Mouse (Mus musculus) hindbrain, embryonic 11.5 days (tissue): Measurements from ENCODE around the gene Prpf3. TPM values are rescaled to one million over a fixed set of nuclear protein-coding genes. Genes with fewer than 3 reads are reported as not detected.
"Not testable (repeated sequence)": the region's sequence is repeated elsewhere in the genome, so short reads cannot be mapped to it uniquely, and the experiment has no call there.

Source experiments
- ATAC-seq: fragments of 200-750 bp; cut with Nextera tagmentation; 2 replicates; pipeline ENCODE4 v1.8.0; 2017; ENCODE audit warnings: mild to moderate bottlenecking, moderate TSS enrichment, moderate library complexity; ENCODE audit not compliant: low FRiP score
- DNase-seq: peaks from one replicate; pipeline ENCODE4 v3.0.0-alpha.2; 2015; ENCODE audit warnings: low spot score
- H3K27ac ChIP-seq: fragments of 300-500 bp; sonication (generic); 2 replicates; pipeline ENCODE4 v1.5.1; 2014; ENCODE audit warnings: mild to moderate bottlenecking, low read depth, low read length
- H3K27me3 ChIP-seq: fragments of 300-500 bp; sonication (generic); 2 replicates; pipeline ENCODE4 v1.6.1; 2014; ENCODE audit warnings: mild to moderate bottlenecking, low read length, moderate library complexity, mixed read lengths; ENCODE audit not compliant: control insufficient read depth, insufficient read depth
- H3K36me3 ChIP-seq: fragments of 300-500 bp; sonication (generic); 2 replicates; pipeline ENCODE4 v1.6.1; 2014; ENCODE audit warnings: mild to moderate bottlenecking, low read length, moderate library complexity, mixed read lengths; ENCODE audit not compliant: control insufficient read depth, insufficient read depth
- H3K4me1 ChIP-seq: fragments of 300-500 bp; sonication (generic); replicated peaks from 2 replicates; pipeline ENCODE4 v1.6.1; 2014; ENCODE audit warnings: low read length, mixed read lengths; ENCODE audit not compliant: control insufficient read depth, insufficient read depth
- H3K4me2 ChIP-seq: fragments of 300-500 bp; sonication (generic); replicated peaks from 2 replicates; pipeline ENCODE4 v1.6.1; 2014; ENCODE audit warnings: mild to moderate bottlenecking, low read depth, low read length
- H3K4me3 ChIP-seq: fragments of 300-500 bp; sonication (generic); 2 replicates; pipeline ENCODE4 v1.5.1; 2014; ENCODE audit warnings: low read depth, low read length
- H3K9ac ChIP-seq: fragments of 300-500 bp; sonication (generic); 2 replicates; pipeline ENCODE4 v1.6.1; 2014; ENCODE audit warnings: low read depth, low read length
- H3K9me3 ChIP-seq: fragments of 300-500 bp; sonication (generic); 2 replicates; pipeline ENCODE4 v1.6.1; 2016; ENCODE audit warnings: low read length; ENCODE audit not compliant: control insufficient read depth
- WGBS: fragments of 180-500 bp; shearing (Covaris S2); extraction: QIAGEN DNeasy Blood & Tissue Kit; methylation state at CpG from one replicate; pipeline ENCODE4 v1.1.7; 2014; 5-methylcytosine and 5-hydroxymethylcytosine counted together
- polyA plus RNA-seq: library from polyadenylated mRNA; unstranded; fragments of >200 nt; fragmentation: Nextera tagmentation; extraction: Ambion mirVana; gene quantifications from 2 replicates; pipeline ENCODE4 v1.2.1, GENCODE M21; 2014

Gene Prpf3
- polyA plus RNA-seq, 1 experiment from 2014 or later, result 60.8 TPM

DNA sequence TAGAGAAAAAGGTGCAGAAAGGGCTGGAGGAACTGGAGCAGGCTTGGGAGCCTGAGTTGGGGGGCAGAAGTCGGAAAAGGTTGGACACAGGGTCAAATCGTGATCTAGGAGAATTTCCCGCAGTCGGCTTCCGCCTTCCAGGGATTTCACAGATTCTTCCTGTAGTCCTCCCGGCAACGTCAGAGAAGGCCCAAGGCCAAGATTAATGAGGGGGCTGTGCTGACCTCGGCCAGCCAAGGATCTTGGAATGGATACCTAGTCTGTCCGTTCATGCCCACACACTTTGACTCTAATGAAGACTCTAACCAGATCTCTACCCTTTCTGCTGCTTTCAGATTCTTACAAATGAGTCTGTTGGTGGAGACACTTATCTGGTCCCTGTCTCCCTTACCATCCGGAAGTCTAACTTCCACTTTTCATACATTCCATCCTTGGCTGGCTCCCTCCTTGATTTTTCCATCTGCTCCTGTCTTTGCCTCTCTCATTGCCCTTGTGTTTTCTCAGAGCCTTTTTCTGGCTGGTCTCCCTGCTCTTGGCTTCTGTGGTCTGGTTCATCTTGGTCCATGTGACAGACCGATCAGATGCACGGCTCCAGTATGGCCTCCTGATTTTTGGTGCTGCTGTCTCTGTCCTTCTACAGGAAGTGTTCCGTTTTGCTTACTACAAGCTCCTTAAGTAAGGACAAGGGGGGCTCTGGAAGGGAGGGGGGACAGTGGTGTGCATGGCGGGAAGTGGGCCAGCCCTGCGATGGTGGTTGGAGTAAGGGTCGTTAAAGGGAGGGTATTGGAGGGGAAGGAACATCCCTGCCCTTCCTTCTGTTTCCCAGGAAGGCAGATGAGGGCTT, 38.9 kb upstream of the Prpf3 start:
- ATAC-seq, result 0 out of 2 replicates have a peak, but pooled peaks have one; percentile 2
- no peaks in the 10 kb centered on the region for H3K9me3 ChIP-seq
- peak overlapping the region; percentile 74 for H3K9ac ChIP-seq
- H3K4me3 ChIP-seq, result peak overlapping the region; percentile 70
- WGBS, result 18% methylated on average over 16 of the region's 16 CpGs
- no peaks in the 10 kb centered on the region for H3K36me3 ChIP-seq
- 0 out of 2 replicates have a peak overlapping the region, but pooled peaks have one; percentile 33 for H3K27ac ChIP-seq
- no peaks in the 10 kb centered on the region for H3K4me1 ChIP-seq
- H3K27me3 ChIP-seq, result no peaks in the 10 kb centered on the region
- peak; percentile 51 for DNase-seq
- peak overlapping the region; percentile 93 for H3K4me2 ChIP-seq

DNA sequence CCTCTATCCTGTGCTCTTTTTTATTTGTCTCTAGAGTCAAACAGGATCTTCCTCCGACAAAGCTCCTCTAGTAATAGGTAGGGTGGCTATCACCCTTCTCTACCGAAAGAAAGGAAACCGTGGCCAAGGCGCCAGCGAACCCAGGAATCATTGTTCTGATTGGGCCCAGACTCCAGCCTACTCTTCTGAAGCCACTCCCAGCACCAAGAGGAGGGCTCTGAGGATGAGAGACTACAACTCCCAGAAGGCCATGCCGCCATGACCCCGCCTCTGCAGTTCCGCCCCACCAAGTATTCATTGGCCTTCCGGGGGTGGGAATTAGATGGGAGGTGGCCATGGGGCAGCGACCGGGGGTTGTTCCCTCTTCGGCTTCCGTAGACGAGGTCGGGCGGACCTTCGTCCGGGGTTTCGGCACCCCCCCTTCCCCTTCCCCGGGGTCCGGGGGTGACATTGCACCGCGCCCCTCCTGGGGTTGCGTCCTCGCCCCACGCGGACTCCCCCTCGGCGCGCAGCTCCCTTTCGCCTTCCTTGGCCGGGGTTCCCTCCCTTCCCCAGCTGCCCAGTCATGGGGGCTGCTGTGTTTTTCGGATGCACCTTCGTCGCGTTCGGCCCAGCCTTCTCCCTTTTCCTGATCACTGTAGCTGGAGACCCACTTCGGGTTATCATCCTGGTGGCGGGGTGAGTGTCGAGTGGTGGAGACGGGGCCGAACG, 38.1 kb upstream of the Prpf3 start, which contains the start of gene Aph1a:
Gene Aph1a, plus strand, starts transcription at position 364 of the 711 bp plus-strand sequence.
- not testable (repeated sequence) for H3K4me1 ChIP-seq, H3K36me3 ChIP-seq, H3K9me3 ChIP-seq, H3K27me3 ChIP-seq
- H3K4me2 ChIP-seq, result peak within 1 kb of the TSS; percentile 93
- DNase-seq (peak; percentile 95), ATAC-seq (peak; percentile 97)
- peak within 1 kb of the TSS; percentile 70 for H3K4me3 ChIP-seq
- H3K9ac ChIP-seq, result peak within 1 kb of the TSS; percentile 74
- 0 out of 2 replicates have a peak within 1 kb of the TSS, but pooled peaks have one; percentile 33 for H3K27ac ChIP-seq
- WGBS, result under 1% methylated on average over 25 of the region's 43 CpGs

DNA sequence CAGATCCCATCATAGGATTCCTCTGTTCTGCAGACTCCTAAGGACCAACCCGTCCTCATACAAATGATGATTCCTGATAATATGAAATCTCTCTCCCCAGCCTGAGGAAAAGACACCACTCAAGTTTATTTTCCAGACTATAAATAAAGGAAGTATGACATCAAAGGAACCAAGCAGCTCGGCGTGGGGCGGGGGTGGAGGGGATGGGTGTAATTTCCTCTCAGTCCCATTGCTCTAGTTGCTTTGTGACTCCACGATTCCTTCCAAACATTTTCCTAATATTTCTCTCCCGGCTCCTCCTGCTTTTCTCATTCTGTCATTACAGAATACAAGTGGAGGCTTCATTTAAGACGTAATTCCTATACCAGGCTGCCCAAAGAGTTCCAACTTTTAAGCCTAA, 37.4 kb upstream of the Prpf3 start:
- H3K36me3 ChIP-seq, result no peaks in the 10 kb centered on the region
- no peaks in the 10 kb centered on the region for H3K4me1 ChIP-seq
- peak overlapping the region; percentile 28 for H3K9ac ChIP-seq
- peak overlapping the region; percentile 70 for H3K4me3 ChIP-seq
- 29% methylated on average over 7 of the region's 7 CpGs for WGBS
- DNase-seq, result no peak
- 0 out of 2 replicates have a peak overlapping the region, but pooled peaks have one; percentile 13 for H3K27ac ChIP-seq
- H3K9me3 ChIP-seq, result no peaks in the 10 kb centered on the region
- H3K4me2 ChIP-seq, result peak overlapping the region; percentile 37
- no peaks in the 10 kb centered on the region for H3K27me3 ChIP-seq
- ATAC-seq, result no peak; the same call in 1 of the 2 replicates

DNA sequence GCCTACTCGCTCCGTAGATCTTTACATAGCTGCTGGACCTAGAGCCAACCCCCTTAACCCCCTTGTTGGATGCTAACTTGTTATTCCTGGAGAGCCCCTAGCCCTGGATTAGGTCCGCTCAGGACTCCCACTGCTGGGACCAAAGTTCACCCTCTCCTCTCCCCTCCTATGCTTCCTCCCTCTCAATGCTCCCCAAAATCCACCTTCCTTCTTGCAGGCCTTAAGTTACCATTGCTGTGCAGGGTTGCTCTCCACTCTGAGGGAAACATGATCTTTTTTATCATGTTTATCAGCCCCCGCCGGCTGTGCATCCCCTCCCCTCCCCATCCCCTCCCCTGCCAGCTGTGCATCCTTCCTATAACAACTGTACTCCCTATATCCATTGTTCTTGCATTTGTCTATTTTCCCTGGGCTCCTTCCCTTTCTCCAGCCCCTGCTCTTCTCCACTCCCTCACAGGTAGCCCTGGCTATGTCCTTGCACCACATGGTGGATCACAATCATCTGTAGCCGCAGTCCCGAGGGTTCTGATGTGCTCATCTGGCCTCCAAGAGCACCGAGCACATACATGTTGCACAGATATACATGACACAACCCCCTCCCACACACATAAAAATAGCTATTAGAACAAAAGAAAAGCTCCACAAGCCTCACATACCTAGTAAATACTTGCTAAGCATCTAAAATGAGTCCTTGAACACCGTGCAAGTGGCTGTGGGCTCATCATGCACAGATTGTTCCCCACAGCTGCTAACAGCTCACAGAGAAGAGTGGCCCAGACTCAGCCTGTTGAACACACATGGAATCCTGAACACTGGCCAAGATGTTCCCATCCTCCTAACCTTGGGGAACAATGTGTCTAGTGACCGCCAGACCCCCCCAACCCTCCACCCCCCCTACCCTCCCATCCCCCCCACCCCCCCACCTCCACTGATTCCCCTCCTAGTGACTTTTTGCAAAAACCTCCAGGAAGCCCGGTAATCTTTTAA, 36.7 kb upstream of the Prpf3 start:
- Histone ChIP-seq H3K9ac (peak overlapping the region; percentile 31; the same call in 1 of the 2 replicates), H3K36me3 (no peaks in the 10 kb centered on the region), H3K27me3 (no peaks in the 10 kb centered on the region), H3K4me3 (no peak overlapping the region), H3K27ac (peak overlapping the region; percentile 47; the same call in 1 of the 2 replicates), H3K4me2 (no peak overlapping the region), H3K9me3 (no peaks in the 10 kb centered on the region), H3K4me1 (no peaks in the 10 kb centered on the region)
- DNase-seq (no peak), ATAC-seq (no peak)
- 39% methylated on average over 11 of the region's 11 CpGs for WGBS

DNA sequence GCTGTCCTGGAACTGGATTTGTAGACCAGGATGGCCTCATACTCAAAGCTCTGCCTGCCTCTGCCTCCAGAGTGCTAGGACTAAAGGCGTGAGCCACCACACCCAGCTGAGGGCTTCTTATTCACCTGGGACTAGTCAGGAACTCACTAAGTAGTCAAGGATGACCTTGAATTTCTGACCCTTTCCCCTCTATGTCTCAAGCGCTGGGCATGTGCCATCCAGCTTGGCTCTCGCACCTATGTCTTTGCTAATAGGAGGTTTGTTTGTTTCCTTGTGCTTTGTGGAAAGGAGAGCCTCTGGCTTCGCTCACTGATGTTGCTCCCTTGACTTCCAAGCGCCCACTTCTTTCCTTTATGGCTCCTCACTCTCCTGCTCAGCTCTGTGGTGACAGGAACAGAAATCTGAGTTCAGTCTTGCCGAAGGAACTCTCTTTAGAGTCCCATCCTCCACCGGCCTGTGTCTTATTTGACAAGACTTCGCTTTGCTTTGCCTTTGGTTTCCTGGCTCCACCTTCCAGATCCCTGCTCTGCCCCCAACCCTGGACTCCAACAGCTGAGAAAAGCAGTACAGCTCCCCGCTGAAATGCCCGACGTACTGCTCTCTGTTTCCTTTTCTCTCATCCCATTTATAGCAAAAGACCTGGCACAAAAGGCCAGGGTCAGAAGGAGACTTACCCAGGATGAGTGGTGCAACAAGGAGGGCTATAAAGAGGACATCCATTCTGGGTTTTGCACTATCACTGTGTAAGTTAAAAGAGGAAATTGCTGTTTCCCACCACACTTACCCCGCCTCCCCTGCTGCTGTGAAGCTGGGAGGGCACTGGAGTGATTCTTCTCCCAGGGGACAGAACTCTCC, 35.8 kb upstream of the Prpf3 start, which contains the start of gene BC028528:
Gene BC028528, minus strand, starts transcription at position 795 of the 855 bp plus-strand sequence.
- H3K4me2 ChIP-seq, result no peak within 1 kb of the TSS
- H3K4me3 ChIP-seq, result no peak within 1 kb of the TSS
- H3K9me3 ChIP-seq, result no peaks in the 10 kb centered on the region
- no peak for ATAC-seq
- H3K27ac ChIP-seq, result peak within 1 kb of the TSS; percentile 47
- no peaks in the 10 kb centered on the region for H3K27me3 ChIP-seq
- H3K9ac ChIP-seq, result peak within 1 kb of the TSS; percentile 31; the same call in 1 of the 2 replicates
- WGBS, result 30% methylated on average over 12 of the region's 12 CpGs
- H3K36me3 ChIP-seq, result no peaks in the 10 kb centered on the region
- H3K4me1 ChIP-seq, result no peaks in the 10 kb centered on the region
- peak; percentile 34 for DNase-seq

DNA sequence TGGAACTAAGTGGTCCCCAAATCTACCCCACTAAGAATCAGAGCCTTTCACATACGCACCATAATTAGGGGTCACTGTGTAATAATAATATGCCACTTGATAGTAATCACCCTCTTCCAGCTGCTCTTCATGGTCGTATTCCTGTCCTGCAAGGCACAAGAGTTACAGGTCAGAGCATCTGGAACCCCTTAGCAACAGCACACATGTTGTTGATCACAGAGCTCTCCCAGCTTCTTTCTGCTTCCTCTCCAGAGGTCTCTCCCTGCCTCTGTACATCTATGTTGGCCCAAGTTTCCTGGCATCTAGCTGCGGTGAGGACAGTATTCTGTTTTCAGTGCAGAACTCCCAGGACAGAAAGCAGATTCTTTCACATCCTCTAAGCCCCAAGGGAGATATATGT, 34.0 kb upstream of the Prpf3 start:
- H3K36me3 ChIP-seq, result no peaks in the 10 kb centered on the region
- H3K27me3 ChIP-seq, result no peaks in the 10 kb centered on the region
- H3K4me2 ChIP-seq, result no peak overlapping the region
- ATAC-seq (no peak), DNase-seq (no peak)
- no peak overlapping the region for H3K9ac ChIP-seq
- WGBS, result 76% methylated on average over 3 of the region's 3 CpGs
- no peaks in the 10 kb centered on the region for H3K9me3 ChIP-seq
- H3K27ac ChIP-seq, result no peak overlapping the region
- H3K4me3 ChIP-seq, result no peak overlapping the region
- H3K4me1 ChIP-seq, result no peaks in the 10 kb centered on the region

DNA sequence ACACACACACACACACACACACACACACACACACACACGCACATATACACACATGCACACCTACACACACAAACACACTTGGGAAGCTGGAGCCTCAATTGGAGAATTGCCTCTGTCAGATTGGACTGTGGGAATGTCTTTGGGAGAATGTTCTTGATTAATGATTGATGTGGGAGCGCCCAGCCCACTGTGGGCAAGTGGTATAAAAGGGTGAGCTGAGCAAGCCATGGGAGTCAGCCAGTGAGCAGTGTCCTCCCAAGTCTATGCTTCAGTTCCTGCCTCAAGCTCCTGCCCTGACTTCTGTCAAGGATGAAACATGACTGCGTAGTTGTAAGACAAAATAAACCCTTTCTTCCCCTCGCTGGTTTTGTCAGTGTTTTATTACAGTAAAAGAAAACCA, 31.9 kb upstream of the Prpf3 start:
- WGBS, result 81% methylated on average over 4 of the region's 4 CpGs
- no peak for ATAC-seq

More for the DNA sequence above, 31.9 kb upstream of the Prpf3 start:
- Histone ChIP-seq H3K36me3 (no peaks in the 10 kb centered on the region), H3K4me2 (no peak overlapping the region), H3K4me3 (no peak overlapping the region), H3K9ac (no peak overlapping the region), H3K27me3 (no peaks in the 10 kb centered on the region), H3K27ac (no peak overlapping the region), H3K4me1 (0 out of 2 replicates have a peak, but pooled peaks cover 2% of the 10 kb centered on the region), H3K9me3 (no peaks in the 10 kb centered on the region)
- DNase-seq, result no peak
